Mouse (Mus musculus): Measurements from ENCODE around the gene Ssxb3.
"Not testable (repeated sequence)": the region's sequence is repeated elsewhere in the genome, so short reads cannot be mapped to it uniquely, and the experiment has no call there.

Gene Ssxb3

DNA sequence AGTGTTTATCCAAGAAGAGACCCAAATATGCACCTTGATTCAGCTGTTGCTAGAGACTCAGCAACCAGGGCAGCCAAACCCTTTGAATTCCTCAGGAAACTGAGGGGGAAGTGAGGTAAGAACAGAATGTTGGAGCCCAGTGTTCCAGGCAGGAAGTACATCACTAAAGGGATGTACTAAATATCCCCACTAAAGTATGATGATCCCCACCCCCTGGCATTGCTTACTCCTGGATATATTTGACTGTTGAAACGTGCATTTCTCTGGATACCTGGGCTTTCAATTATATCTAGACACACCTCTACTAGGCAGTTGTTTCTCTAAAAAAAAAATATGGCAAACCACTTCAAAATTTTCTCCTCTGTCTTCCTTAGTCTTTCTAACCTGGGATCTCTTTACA is at the start of gene Ssxb3:
TSS of gene Ssxb3 (minus strand) at position 101 of the 400 bp plus-strand sequence.
- DNase-seq (ENCODE audit: low spot score in 2 of 2) = not testable (repeated sequence)

GRCm38 (mm10) chrX:8548155-8548554 is 43.5 kb downstream of the Ssxb3 start, which contains the start of gene Ssxb6:
TSS of gene Ssxb6 (minus strand) at chrX:8548255.
- not testable (repeated sequence) for DNase-seq (ENCODE audit: low spot score in 2 of 2)

Data from right cerebral cortex, postnatal 36 days (tissue).